Mouse (Mus musculus) hindbrain, embryonic 16.5 days (tissue): Measurements from ENCODE around the gene Hist1h2ap. TPM values are rescaled to one million over a fixed set of nuclear protein-coding genes. Genes with fewer than 3 reads are reported as not detected.
"Not testable (repeated sequence)": the region's sequence is repeated elsewhere in the genome, so short reads cannot be mapped to it uniquely, and the experiment has no call there.

Experiments used
- ATAC-seq: fragments of 200-750 bp; cut with Nextera tagmentation; 2 replicates; pipeline ENCODE4 v1.8.0; 2017; ENCODE audit warnings: moderate TSS enrichment, moderate library complexity
- H3K27ac ChIP-seq: fragments of 300-500 bp; sonication (generic); 2 replicates; pipeline ENCODE4 v1.5.1; 2014; ENCODE audit warnings: low read depth, mild to moderate bottlenecking, control low read depth, low read length, moderate library complexity
- H3K27me3 ChIP-seq: fragments of 300-500 bp; sonication (generic); replicated peaks from 2 replicates; pipeline ENCODE4 v1.6.1; 2014; ENCODE audit warnings: low read length; ENCODE audit not compliant: control insufficient read depth, insufficient read depth
- H3K36me3 ChIP-seq: fragments of 300-500 bp; sonication (generic); 2 replicates; pipeline ENCODE4 v1.6.1; 2014; ENCODE audit warnings: mild to moderate bottlenecking, low read length, moderate library complexity, mixed read lengths; ENCODE audit not compliant: control insufficient read depth, insufficient read depth
- H3K4me1 ChIP-seq: fragments of 300-500 bp; sonication (generic); 2 replicates; pipeline ENCODE4 v1.6.1; 2014; ENCODE audit warnings: low read depth, low read length; ENCODE audit not compliant: control insufficient read depth, insufficient read depth
- H3K4me2 ChIP-seq: fragments of 300-500 bp; sonication (generic); 2 replicates; pipeline ENCODE4 v1.6.1; 2014; ENCODE audit warnings: mild to moderate bottlenecking, low read length, control low read depth, moderate library complexity
- H3K4me3 ChIP-seq: fragments of 300-500 bp; sonication (generic); 2 replicates; pipeline ENCODE4 v1.5.1; 2014; ENCODE audit warnings: mild to moderate bottlenecking, low read length, control low read depth, moderate library complexity
- H3K9ac ChIP-seq: fragments of 300-500 bp; sonication (generic); 2 replicates; pipeline ENCODE4 v1.6.1; 2014; ENCODE audit warnings: low read depth, mild to moderate bottlenecking, control low read depth, low read length, moderate library complexity
- H3K9me3 ChIP-seq: fragments of 300-500 bp; sonication (generic); 2 replicates; pipeline ENCODE4 v1.6.1; 2014; ENCODE audit warnings: mild to moderate bottlenecking, low read length, moderate library complexity; ENCODE audit not compliant: control insufficient read depth
- WGBS: fragments of 180-500 bp; shearing (Covaris S2); extraction: QIAGEN DNeasy Blood & Tissue Kit; methylation state at CpG from one replicate; pipeline ENCODE4 v1.1.7; 2014; 5-methylcytosine and 5-hydroxymethylcytosine counted together
- polyA plus RNA-seq: library from polyadenylated mRNA; unstranded; fragments of >200 nt; fragmentation: Nextera tagmentation; extraction: Ambion mirVana; gene quantifications from 2 replicates; pipeline ENCODE4 v1.2.1, GENCODE M21; 2015

Gene Hist1h2ap
- 530 and 568 TPM in 2 replicates for polyA plus RNA-seq

- H3K9me3 ChIP-seq, H3K4me2 ChIP-seq, H3K36me3 ChIP-seq, H3K4me1 ChIP-seq, H3K27me3 ChIP-seq, H3K4me3 ChIP-seq, H3K9ac ChIP-seq, H3K27ac ChIP-seq: not testable (repeated sequence)
- peak; percentile 98 for ATAC-seq
- no CpG with 5 or more reads among the region's 24 CpGs for WGBS
Observed at GRCm38 (mm10) chr13:21833461-21833860, at the start of gene Hist1h2ap, which contains the start of gene Hist1h2br. TSS of gene Hist1h2ap (minus strand) at chr13:21833507. TSS of gene Hist1h2br (plus strand) at chr13:21833743.

GRCm38 (mm10) chr13:21882760-21883405, 49.6 kb upstream of the Hist1h2ap start:
- Histone ChIP-seq H3K4me2 (peak overlapping the region; percentile 54), H3K27ac (no peak overlapping the region), H3K9ac (no peak overlapping the region), H3K4me1 (no peaks in the 10 kb centered on the region; the same call in 1 of the 2 replicates), H3K36me3 (no peaks in the 10 kb centered on the region), H3K9me3 (no peaks in the 10 kb centered on the region), H3K4me3 (peak overlapping the region; percentile 40), H3K27me3 (no peaks in the 10 kb centered on the region; the same call in 1 of the 2 replicates)
- ATAC-seq = peak; percentile 90
- WGBS = 2% methylated on average over 13 of the region's 13 CpGs

DNA sequence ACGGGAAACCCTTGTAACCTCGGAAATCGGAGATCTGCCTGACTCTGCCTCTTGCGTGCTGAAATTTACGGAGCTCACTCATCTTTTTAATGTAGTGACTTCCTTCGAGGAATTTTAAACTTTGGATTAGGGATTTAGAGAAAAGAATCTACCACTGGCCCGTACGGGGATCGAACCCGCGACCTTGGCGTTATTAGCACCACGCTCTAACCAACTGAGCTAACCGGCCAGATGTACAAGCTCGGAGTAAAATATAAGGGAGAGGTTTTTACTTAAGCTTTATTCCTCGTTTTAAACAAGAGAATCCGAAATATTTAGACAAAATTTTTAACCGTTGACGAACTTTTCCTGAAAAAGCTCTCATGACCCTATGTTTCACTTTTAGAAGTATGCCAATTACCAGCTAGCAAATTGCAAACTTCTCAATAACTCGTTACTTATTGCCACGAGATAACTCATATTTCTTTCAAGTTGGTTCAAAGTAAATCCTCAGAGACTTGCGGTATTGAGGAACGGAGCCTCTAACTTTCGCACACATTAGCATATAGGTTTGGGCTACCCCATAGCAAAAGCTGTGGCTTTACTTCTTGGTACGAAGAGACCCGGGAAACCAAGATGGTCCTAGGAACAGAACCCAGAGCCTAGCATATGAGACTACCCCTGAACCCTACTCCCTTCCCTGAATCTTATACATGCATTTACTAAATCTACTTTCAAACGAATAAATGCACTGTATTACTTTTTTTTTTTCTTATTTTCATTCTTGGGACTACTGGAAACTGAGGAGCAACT, 48.8 kb upstream of the Hist1h2ap start:
- whole genome bisulfite sequencing = 3% methylated on average over 27 of the region's 27 CpGs
- ATAC-seq = peak; percentile 71; the same call in 1 of the 2 replicates
- Histone ChIP-seq H3K9ac (no peak overlapping the region), H3K27ac (no peak overlapping the region), H3K4me1 (no peaks in the 10 kb centered on the region; the same call in 1 of the 2 replicates), H3K4me2 (peak overlapping the region; percentile 54), H3K27me3 (no peaks in the 10 kb centered on the region; the same call in 1 of the 2 replicates), H3K9me3 (no peaks in the 10 kb centered on the region), H3K36me3 (no peaks in the 10 kb centered on the region), H3K4me3 (peak overlapping the region; percentile 40)

DNA sequence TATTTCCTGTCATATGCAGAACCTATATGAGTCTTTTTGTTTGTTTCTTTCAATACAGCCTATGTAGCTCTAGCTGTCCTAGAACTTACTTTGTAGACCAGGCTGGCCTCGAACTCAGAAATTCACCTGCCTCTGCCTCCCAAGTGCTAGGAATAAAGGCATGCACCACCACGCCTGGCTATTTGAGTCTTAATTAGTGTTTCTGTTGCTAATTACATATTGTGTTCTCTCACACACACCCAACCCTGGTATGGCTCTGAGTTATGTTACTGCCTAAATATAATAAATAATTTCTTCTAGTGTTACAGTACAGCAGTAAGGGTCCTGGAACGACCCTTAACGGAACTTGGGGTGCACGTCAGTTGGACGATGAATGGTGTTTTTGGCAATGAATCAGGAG, 47.4 kb upstream of the Hist1h2ap start:
- H3K36me3 ChIP-seq = no peaks in the 10 kb centered on the region
- H3K4me3 ChIP-seq = no peak overlapping the region
- H3K27me3 ChIP-seq = no peaks in the 10 kb centered on the region; the same call in 1 of the 2 replicates
- H3K4me1 ChIP-seq = no peaks in the 10 kb centered on the region; the same call in 1 of the 2 replicates
- H3K4me2 ChIP-seq = no peak overlapping the region
- H3K9me3 ChIP-seq = no peaks in the 10 kb centered on the region
- ATAC-seq = no peak
- no peak overlapping the region for H3K9ac ChIP-seq
- 91% methylated on average over 6 of the region's 6 CpGs for WGBS
- no peak overlapping the region for H3K27ac ChIP-seq

DNA sequence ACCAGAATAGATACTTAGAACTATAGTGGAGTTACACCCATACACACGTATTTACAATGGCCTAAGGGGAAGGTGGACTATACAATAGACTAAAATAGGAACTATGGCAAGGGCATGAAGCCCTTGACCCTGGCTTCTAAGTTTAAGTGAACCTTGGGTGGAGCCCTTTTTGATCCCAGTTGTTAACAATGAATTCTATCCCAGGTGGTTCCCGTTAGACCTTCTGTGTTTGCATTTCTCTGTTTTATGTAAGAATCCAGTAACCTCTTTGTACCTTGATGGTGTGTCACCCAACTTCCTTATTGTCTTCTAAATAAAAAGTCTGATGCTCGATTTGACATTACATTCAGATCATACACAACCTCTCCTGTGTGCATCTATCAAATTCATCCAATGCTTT, 32.2 kb upstream of the Hist1h2ap start:
- not testable (repeated sequence) for H3K9me3 ChIP-seq, ATAC-seq, H3K9ac ChIP-seq, H3K36me3 ChIP-seq, H3K4me1 ChIP-seq, H3K4me2 ChIP-seq, H3K4me3 ChIP-seq, H3K27me3 ChIP-seq, H3K27ac ChIP-seq
- WGBS = 75% methylated on average over 3 of the region's 3 CpGs

DNA sequence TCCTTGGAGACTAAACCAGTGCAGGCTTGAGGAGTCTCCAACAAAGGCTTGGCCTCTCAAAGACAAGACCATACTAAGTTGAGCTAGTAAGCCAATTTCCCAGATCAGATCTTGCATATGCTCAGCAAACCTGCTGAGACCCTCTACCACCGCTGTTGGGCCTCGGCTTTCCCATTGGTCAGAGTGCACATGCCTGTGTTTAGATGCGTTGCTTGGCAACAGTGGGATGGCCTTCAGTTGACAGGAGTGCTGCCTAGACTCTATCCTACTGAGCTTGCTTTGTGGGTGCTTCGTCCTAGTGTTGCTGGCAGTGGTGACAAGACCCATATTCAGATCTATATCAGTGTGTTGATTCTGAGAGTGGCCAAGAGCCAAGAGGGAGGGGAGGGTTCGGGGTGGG, 28.3 kb upstream of the Hist1h2ap start:
- ATAC-seq = no peak
- no peak overlapping the region for H3K27ac ChIP-seq

DNA sequence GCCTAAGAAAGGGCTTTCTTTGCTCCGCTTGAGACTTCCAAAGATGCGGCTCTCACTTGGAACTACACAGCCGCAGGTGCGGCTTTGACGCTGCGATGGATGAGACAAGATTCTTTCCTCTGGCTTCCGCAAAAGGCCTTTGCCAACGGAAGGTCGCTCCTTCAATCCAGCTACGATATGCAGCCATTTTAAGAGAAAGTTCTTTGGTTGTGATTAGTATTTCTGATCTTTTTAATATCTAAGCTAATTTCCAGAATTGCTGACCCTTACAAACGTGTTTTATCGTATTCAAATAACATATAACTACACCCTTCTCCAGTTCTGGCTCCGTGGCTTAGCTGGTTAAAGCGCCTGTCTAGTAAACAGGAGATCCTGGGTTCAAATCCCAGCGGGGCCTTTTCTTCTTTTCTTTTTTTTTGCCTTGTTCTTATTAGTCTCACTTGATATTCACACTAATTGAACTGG, 22.4 kb upstream of the Hist1h2ap start:
- H3K4me1 ChIP-seq = no peaks in the 10 kb centered on the region
- ATAC-seq = peak; percentile 78
- 1% methylated on average over 15 of the region's 15 CpGs for WGBS
- H3K27ac ChIP-seq = no peak overlapping the region
- H3K9me3 ChIP-seq = no peaks in the 10 kb centered on the region
- H3K9ac ChIP-seq = peak overlapping the region; percentile 28
- no peaks in the 10 kb centered on the region for H3K36me3 ChIP-seq
- peak overlapping the region; percentile 40 for H3K4me3 ChIP-seq
- peak overlapping the region; percentile 46 for H3K4me2 ChIP-seq
- H3K27me3 ChIP-seq = no peaks in the 10 kb centered on the region

More for the DNA sequence above, 28.3 kb upstream of the Hist1h2ap start:
- H3K4me2 ChIP-seq = no peak overlapping the region
- no peaks in the 10 kb centered on the region for H3K36me3 ChIP-seq
- H3K4me1 ChIP-seq = no peaks in the 10 kb centered on the region
- H3K9ac ChIP-seq = no peak overlapping the region
- H3K4me3 ChIP-seq = no peak overlapping the region
- no peaks in the 10 kb centered on the region for H3K9me3 ChIP-seq
- WGBS = 19% methylated on average over 5 of the region's 5 CpGs
- no peaks in the 10 kb centered on the region for H3K27me3 ChIP-seq

- no peak overlapping the region; the same call in 1 of the 2 replicates for H3K9ac ChIP-seq
- ATAC-seq = peak; percentile 93
- WGBS = 1% methylated on average over 11 of the region's 11 CpGs
Observed at GRCm38 (mm10) chr13:21855146-21855545, 21.8 kb upstream of the Hist1h2ap start.

More at GRCm38 (mm10) chr13:21855146-21855545, 21.8 kb upstream of the Hist1h2ap start:
- no peaks in the 10 kb centered on the region for H3K9me3 ChIP-seq
- H3K27ac ChIP-seq = no peak overlapping the region
- H3K4me3 ChIP-seq = peak overlapping the region; percentile 40
- H3K4me2 ChIP-seq = peak overlapping the region; percentile 46
- H3K27me3 ChIP-seq = no peaks in the 10 kb centered on the region
- no peaks in the 10 kb centered on the region for H3K36me3 ChIP-seq
- H3K4me1 ChIP-seq = no peaks in the 10 kb centered on the region
